Mouse (Mus musculus): Measurements from ENCODE around the gene Psmg4.

- TF ChIP-seq CTCF (IDR thresholded peaks at IDR 0.05), result no peak
- TF ChIP-seq EP300 (IDR thresholded peaks at IDR 0.05), result no peak
Measured at GRCm38 (mm10) chr13:34174025-34174424, 11.3 kb downstream of the Psmg4 start.

Data from lung, postnatal 0 days (tissue).